8 mouse cellular contexts compared by ENCODE assay signal in genomic region chr14:57344781-57345492, GRCm38 (mm10). TPM values are rescaled to one million over a fixed set of nuclear protein-coding genes. Genes with fewer than 3 reads are reported as not detected.
A peak's percentile ranks its signal among the peaks of the same experiment; 100 is the strongest.
DNase-seq lines count a peak whose midpoint lies in the region; ATAC-seq and TF ChIP-seq lines count a peak whose summit lies in the region.

No protein-coding gene starts in this region.

- no peak overlapping the region for H3K4me3 ChIP-seq in embryonic facial prominence, embryonic 11.5 days (ENCODE audit: low read depth, low read length)
- no peak overlapping the region for H3K4me3 ChIP-seq in intestine, postnatal 0 days (ENCODE audit: low read depth, low read length)
- peak overlapping the region; percentile 43 for H3K4me3 ChIP-seq in lung, embryonic 16.5 days (ENCODE audit: low read length)
- H3K4me3 ChIP-seq in midbrain, embryonic 16.5 days (ENCODE audit: low read depth, low read length), result no peak overlapping the region
- H3K4me3 ChIP-seq in midbrain, embryonic 11.5 days (ENCODE audit: low read depth, low read length), result no peak overlapping the region

- H3K27ac ChIP-seq in embryonic facial prominence, embryonic 11.5 days (replicated peaks; ENCODE audit: low read depth, low read length), result no peak overlapping the region
- H3K27ac ChIP-seq in intestine, postnatal 0 days (ENCODE audit: low read depth, low read length), result no peak overlapping the region
- peak overlapping the region; percentile 41; the same call in 1 of the 2 replicates for H3K27ac ChIP-seq in lung, embryonic 16.5 days (ENCODE audit: low read length)
- H3K27ac ChIP-seq in midbrain, embryonic 16.5 days (ENCODE audit: low read length), result no peak overlapping the region
- H3K27ac ChIP-seq in midbrain, embryonic 11.5 days (ENCODE audit: low read depth, low read length), result no peak overlapping the region

- H3K9ac ChIP-seq in embryonic facial prominence, embryonic 11.5 days (replicated peaks; ENCODE audit: low read length), result no peak overlapping the region
- H3K9ac ChIP-seq in intestine, postnatal 0 days (ENCODE audit: low read depth, low read length), result no peak overlapping the region
- peak overlapping the region; percentile 59 for H3K9ac ChIP-seq in lung, embryonic 16.5 days (ENCODE audit: low read length)
- H3K9ac ChIP-seq in midbrain, embryonic 16.5 days (ENCODE audit: low read depth, low read length), result no peak overlapping the region
- H3K9ac ChIP-seq in midbrain, embryonic 11.5 days (ENCODE audit: low read length), result no peak overlapping the region

- H3K27me3 ChIP-seq in embryonic facial prominence, embryonic 11.5 days (ENCODE audit: control insufficient read depth, insufficient read depth, low read length), result no peaks in the 10 kb centered on the region
- H3K27me3 ChIP-seq in intestine, postnatal 0 days (replicated peaks; ENCODE audit: control insufficient read depth, insufficient read depth, low read length), result no peaks in the 10 kb centered on the region
- H3K27me3 ChIP-seq in lung, embryonic 16.5 days (ENCODE audit: control insufficient read depth, insufficient read depth, low read depth, low read length), result no peaks in the 10 kb centered on the region
- H3K27me3 ChIP-seq in midbrain, embryonic 16.5 days (ENCODE audit: control insufficient read depth, insufficient read depth, low read depth, low read length), result no peaks in the 10 kb centered on the region
- H3K27me3 ChIP-seq in midbrain, embryonic 11.5 days (ENCODE audit: control insufficient read depth, insufficient read depth, low read length), result no peaks in the 10 kb centered on the region

- TF ChIP-seq CTCF in intestine, postnatal 0 days (IDR thresholded peaks at IDR 0.05; ENCODE audit: low read depth), result no peak

- no peaks in the 10 kb centered on the region for H3K4me1 ChIP-seq in embryonic facial prominence, embryonic 11.5 days (ENCODE audit: control insufficient read depth, insufficient read depth, low read length)
- H3K4me1 ChIP-seq in intestine, postnatal 0 days (replicated peaks; ENCODE audit: control insufficient read depth, insufficient read depth, low read length), result no peaks in the 10 kb centered on the region
- H3K4me1 ChIP-seq in lung, embryonic 16.5 days (replicated peaks; ENCODE audit: control insufficient read depth, insufficient read depth, low read length), result no peaks in the 10 kb centered on the region
- peaks cover 5% of the 10 kb centered on the region for H3K4me1 ChIP-seq in midbrain, embryonic 16.5 days (ENCODE audit: control insufficient read depth, insufficient read depth, low read length)
- peaks cover 5% of the 10 kb centered on the region; the same call in 1 of the 2 replicates for H3K4me1 ChIP-seq in midbrain, embryonic 11.5 days (ENCODE audit: control insufficient read depth, insufficient read depth, low read length)

- 60% methylated on average over 25 of the region's 25 CpGs for WGBS in embryonic facial prominence, embryonic 11.5 days
- WGBS in intestine, postnatal 0 days, result 59% methylated on average over 25 of the region's 25 CpGs
- WGBS in lung, embryonic 16.5 days, result 24% methylated on average over 25 of the region's 25 CpGs
- WGBS in midbrain, embryonic 16.5 days, result 83% methylated on average over 25 of the region's 25 CpGs
- WGBS in midbrain, embryonic 11.5 days, result 78% methylated on average over 25 of the region's 25 CpGs

- H3K9me3 ChIP-seq in embryonic facial prominence, embryonic 11.5 days (replicated peaks; ENCODE audit: control insufficient read depth, low read length), result no peaks in the 10 kb centered on the region
- H3K9me3 ChIP-seq in intestine, postnatal 0 days (ENCODE audit: control insufficient read depth), result no peaks in the 10 kb centered on the region
- no peaks in the 10 kb centered on the region for H3K9me3 ChIP-seq in lung, embryonic 16.5 days (ENCODE audit: control insufficient read depth, low read length)
- no peaks in the 10 kb centered on the region for H3K9me3 ChIP-seq in midbrain, embryonic 16.5 days (replicated peaks; ENCODE audit: control insufficient read depth, low read length, poor library complexity, severe bottlenecking)
- no peaks in the 10 kb centered on the region for H3K9me3 ChIP-seq in midbrain, embryonic 11.5 days (ENCODE audit: control insufficient read depth, low read length)

- no peak overlapping the region for H3K4me2 ChIP-seq in embryonic facial prominence, embryonic 11.5 days (ENCODE audit: low read depth, low read length)
- peak overlapping the region; percentile 41 for H3K4me2 ChIP-seq in intestine, postnatal 0 days (replicated peaks; ENCODE audit: low read depth)
- H3K4me2 ChIP-seq in lung, embryonic 16.5 days (ENCODE audit: low read depth, low read length), result peak overlapping the region; percentile 56
- no peak overlapping the region for H3K4me2 ChIP-seq in midbrain, embryonic 16.5 days (ENCODE audit: low read length)
- H3K4me2 ChIP-seq in midbrain, embryonic 11.5 days, result no peak overlapping the region

- ATAC-seq in embryonic facial prominence, embryonic 11.5 days (replicated peaks; ENCODE audit: insufficient number of reproducible peaks, low FRiP score, low TSS enrichment, low read depth), result no peak
- ATAC-seq in intestine, postnatal 0 days, result no peak
- ATAC-seq in lung, embryonic 16.5 days (ENCODE audit: low read depth), result peak; percentile 83
- no peak for ATAC-seq in midbrain, embryonic 16.5 days
- ATAC-seq in midbrain, embryonic 11.5 days (ENCODE audit: low FRiP score), result no peak

- H3K36me3 ChIP-seq in embryonic facial prominence, embryonic 11.5 days (replicated peaks; ENCODE audit: control insufficient read depth, insufficient read depth, low read depth, low read length), result no peaks in the 10 kb centered on the region
- H3K36me3 ChIP-seq in intestine, postnatal 0 days (ENCODE audit: control insufficient read depth, insufficient read depth), result peaks cover 7% of the 10 kb centered on the region; the same call in 1 of the 2 replicates
- no peaks in the 10 kb centered on the region for H3K36me3 ChIP-seq in lung, embryonic 16.5 days (ENCODE audit: control insufficient read depth, insufficient read depth, low read length)
- H3K36me3 ChIP-seq in midbrain, embryonic 16.5 days (ENCODE audit: control insufficient read depth, insufficient read depth, low read length), result no peaks in the 10 kb centered on the region
- no peaks in the 10 kb centered on the region for H3K36me3 ChIP-seq in midbrain, embryonic 11.5 days (ENCODE audit: control insufficient read depth, insufficient read depth, low read length)

- peak; percentile 33 for DNase-seq in ZHBTc4 (ENCODE audit: low read depth, low spot score)
- peak; percentile 27 for DNase-seq in embryonic facial prominence, embryonic 11.5 days (ENCODE audit: low spot score)
- no peak for DNase-seq in spleen, postnatal 10 days (ENCODE audit: low spot score in 2 of 2)
- no peak for DNase-seq in midbrain, embryonic 11.5 days (ENCODE audit: low spot score, missing footprints)
- DNase-seq in urinary bladder, adult 18-20 months (ENCODE audit: low spot score in 2 of 2), result no peak

RNA-seq across cellular contexts. Expression of gene Cryl1, which starts 53.4 kb away (rescaled TPM):
- 12.0 and 13.0 TPM in 2 replicates for polyA plus RNA-seq in embryonic facial prominence, embryonic 11.5 days (2014; fragmentation: Nextera tagmentation; extraction: Ambion mirVana)
- 153 and 173 TPM in 2 replicates for polyA plus RNA-seq in intestine, postnatal 0 days (2015; fragmentation: Nextera tagmentation; extraction: Ambion mirVana)
- polyA plus RNA-seq in lung, embryonic 16.5 days (2015; fragmentation: Nextera tagmentation; extraction: Ambion mirVana), result 28.0 and 30.2 TPM in 2 replicates
- 9.6 and 12.3 TPM in 2 replicates for polyA plus RNA-seq in midbrain, embryonic 16.5 days (2015; fragmentation: Nextera tagmentation; extraction: Ambion mirVana)
- polyA plus RNA-seq in midbrain, embryonic 11.5 days (2014; fragmentation: Nextera tagmentation; extraction: Ambion mirVana), result 8.2 and 9.2 TPM in 2 replicates

Comparison
In these comparisons a context has a peak if more than half of its experiments do, and no peak if none do; other contexts are left out.
1. DNase-seq: peak in ZHBTc4 (single experiment) and embryonic facial prominence, embryonic 11.5 days (single experiment); none in spleen, postnatal 10 days (0 of 2), midbrain, embryonic 11.5 days (single experiment) and urinary bladder, adult 18-20 months (0 of 2).
2. H3K4me2 ChIP-seq: peak in intestine, postnatal 0 days (single experiment) and lung, embryonic 16.5 days (single experiment); none in embryonic facial prominence, embryonic 11.5 days (single experiment), midbrain, embryonic 16.5 days (single experiment) and midbrain, embryonic 11.5 days (single experiment).